Mouse (Mus musculus) Patski (cell line): ENCODE measurements around the gene Wdr19. TPM values are rescaled to one million over a fixed set of nuclear protein-coding genes. Genes with fewer than 3 reads are reported as not detected.
A peak's percentile ranks its signal among the peaks of the same experiment; 100 is the strongest.

Experiments used
- ATAC-seq: fragments of 100-300 bp; one replicate; pipeline ENCODE4 v1.8.0; 2021
- CTCF ChIA-PET: fragments of 350-600 bp; sonication (Branson Sonifier 250); formaldehyde crosslinking; loops from one replicate; lab custom pipeline; 2022; ENCODE audit warnings: inconsistent platforms; lab: Charles Lee
- POLR2A ChIA-PET: fragments of 350-600 bp; sonication (Branson Sonifier 250); formaldehyde crosslinking; loops from one replicate; lab custom pipeline; 2022; ENCODE audit warnings: antibody characterized with exemption, inconsistent platforms; lab: Charles Lee
- DNase-seq: peaks from one replicate; pipeline ENCODE4 v3.0.0-alpha.2; 2011; ENCODE audit warnings: low read depth, low spot score
- H3K27me3 ChIP-seq: fragments of 371-371 bp; one replicate; pipeline ENCODE4 v1.5.1; 2021
- CTCF ChIP-seq: fragments of 100-300 bp; IDR thresholded peaks from one replicate; pipeline ENCODE4 v1.5.1; 2021
- in situ Hi-C: fragments of 300-500 bp; cut with MboI; formaldehyde crosslinking; loops from 3 replicates; pipeline ENCODE4 v1.11.1; 2018; ENCODE audit warnings: low pct_unique_long_range_greater_than_20kb, mixed read lengths
- polyA plus RNA-seq: library from polyadenylated mRNA; unstranded; gene quantifications from one replicate; pipeline ENCODE4 v1.2.3, GENCODE M21; 2021

Wdr19 gene
- polyA plus RNA-seq, 1 experiment from 2014 or later = 29.2 TPM

- CTCF ChIA-PET = interaction anchor here (0.9 to 1.6 kb wide), 3 partner anchors 9 to 17 kb away, joined by 3 to 4 read pairs (median 4); no protein-coding TSS in a partner anchor
Measured at GRCm38 (mm10) chr5:65191601-65192000, 7.9 kb upstream of the Wdr19 start.

GRCm38 (mm10) chr5:65194441-65194840 is 5.1 kb upstream of the Wdr19 start:
- in situ Hi-C loops = no loop called here
- H3K27me3 ChIP-seq = no peaks in the 10 kb centered on the region
- ChIA-PET CTCF (interaction anchor here (0.9 to 1.3 kb wide), 3 partner anchors 14 to 191 kb away, joined by 3 read pairs; no protein-coding TSS in a partner anchor), POLR2A (interaction anchor here (0.7 kb wide), 1 partner anchor 183 kb away, joined by 3 read pairs; no protein-coding TSS in a partner anchor)
- DNase-seq (peak; percentile 72), ATAC-seq (peak; percentile 73)
- TF ChIP-seq CTCF = no peak

More at GRCm38 (mm10) chr5:65191601-65192000, 7.9 kb upstream of the Wdr19 start:
- no peaks in the 10 kb centered on the region for H3K27me3 ChIP-seq
- no peak for TF ChIP-seq CTCF
- ATAC-seq (no peak), DNase-seq (no peak)
- in situ Hi-C loops = no loop called here
- POLR2A ChIA-PET = interaction anchor here (0.6 kb wide), 1 partner anchor 170 kb away, joined by 3 read pairs; no protein-coding TSS in a partner anchor

- no peak for DNase-seq
- in situ Hi-C loops = loop anchor here (5.0 to 10.0 kb wide), 2 partner anchors 202 to 320 kb away; no protein-coding TSS in a partner anchor
- CTCF ChIA-PET = interaction anchor here (1.6 kb wide), 1 partner anchor 201 kb away, joined by 3 read pairs; no protein-coding TSS in a partner anchor
- POLR2A ChIA-PET = interaction anchor here (0.6 kb wide), 1 partner anchor 113 kb away, joined by 4 read pairs; no protein-coding TSS in a partner anchor
- no peak for ATAC-seq
- no peaks in the 10 kb centered on the region for H3K27me3 ChIP-seq
- TF ChIP-seq CTCF = no peak
Measured at GRCm38 (mm10) chr5:65204726-65205125, 5.2 kb downstream of the Wdr19 start.

GRCm38 (mm10) chr5:65213321-65213720 is 13.8 kb downstream of the Wdr19 start:
- peak; percentile 96 for TF ChIP-seq CTCF
- no peaks in the 10 kb centered on the region for H3K27me3 ChIP-seq
- POLR2A ChIA-PET = no interaction called here
- CTCF ChIA-PET = interaction anchor here (0.8 to 2.9 kb wide), 10 partner anchors 8 to 220 kb away, joined by 3 to 15 read pairs (median 4); partner anchors contain the start of gene Wdr19
- in situ Hi-C loops = no loop called here
- no peak for DNase-seq
- ATAC-seq = no peak

GRCm38 (mm10) chr5:65217305-65218269 is 18.1 kb downstream of the Wdr19 start:
- POLR2A ChIA-PET = no interaction called here
- DNase-seq = no peak
- CTCF ChIA-PET = interaction anchor here (0.9 to 1.6 kb wide), 4 partner anchors 20 to 217 kb away, joined by 3 to 6 read pairs (median 4); no protein-coding TSS in a partner anchor
- in situ Hi-C loops = no loop called here
- ATAC-seq = no peak
- TF ChIP-seq CTCF = no peak
- H3K27me3 ChIP-seq = no peaks in the 10 kb centered on the region

GRCm38 (mm10) chr5:65221037-65221436 is 21.5 kb downstream of the Wdr19 start:
- in situ Hi-C loops = no loop called here
- H3K27me3 ChIP-seq = no peaks in the 10 kb centered on the region
- no peak for DNase-seq
- CTCF ChIA-PET = interaction anchor here (1.8 kb wide), 1 partner anchor 9 kb away, joined by 6 read pairs; no protein-coding TSS in a partner anchor
- ATAC-seq = no peak
- TF ChIP-seq CTCF = no peak
- POLR2A ChIA-PET = no interaction called here

GRCm38 (mm10) chr5:65224056-65224455 is 24.6 kb downstream of the Wdr19 start:
- DNase-seq (no peak), ATAC-seq (no peak)
- ChIA-PET POLR2A (no interaction called here), CTCF (interaction anchor here (1.5 to 2.2 kb wide), 2 partner anchors 9 to 10 kb away, joined by 3 to 8 read pairs; no protein-coding TSS in a partner anchor)
- no peak for TF ChIP-seq CTCF
- in situ Hi-C loops = no loop called here
- no peaks in the 10 kb centered on the region for H3K27me3 ChIP-seq

GRCm38 (mm10) chr5:65231289-65232003 is 31.9 kb downstream of the Wdr19 start:
- TF ChIP-seq CTCF = no peak
- no peaks in the 10 kb centered on the region for H3K27me3 ChIP-seq
- in situ Hi-C loops = no loop called here
- POLR2A ChIA-PET = no interaction called here
- CTCF ChIA-PET = no interaction called here
- no peak for DNase-seq
- no peak for ATAC-seq

- POLR2A ChIA-PET = no interaction called here
- CTCF ChIA-PET = interaction anchor here (0.7 to 1.1 kb wide), 4 partner anchors 12 to 239 kb away, joined by 3 to 7 read pairs (median 4); no protein-coding TSS in a partner anchor
Measured at GRCm38 (mm10) chr5:65242740-65243139, 43.2 kb downstream of the Wdr19 start.

GRCm38 (mm10) chr5:65247296-65247695 is 47.8 kb downstream of the Wdr19 start:
- ATAC-seq (no peak), DNase-seq (no peak)
- ChIA-PET CTCF (interaction anchor here (0.9 kb wide), 1 partner anchor 9 kb away, joined by 3 read pairs; no protein-coding TSS in a partner anchor), POLR2A (no interaction called here)
- in situ Hi-C loops = no loop called here
- TF ChIP-seq CTCF = no peak
- H3K27me3 ChIP-seq = no peaks in the 10 kb centered on the region

More at GRCm38 (mm10) chr5:65242740-65243139, 43.2 kb downstream of the Wdr19 start:
- in situ Hi-C loops = no loop called here
- no peaks in the 10 kb centered on the region for H3K27me3 ChIP-seq
- DNase-seq (no peak), ATAC-seq (no peak)
- no peak for TF ChIP-seq CTCF
